Mouse (Mus musculus) forebrain, embryonic 12.5 days (tissue): ENCODE data around the gene Nckap1l. TPM values are rescaled to one million over a fixed set of nuclear protein-coding genes. Genes with fewer than 3 reads are reported as not detected.

Experiments used
- ATAC-seq: fragments of 200-750 bp; cut with Nextera tagmentation; 2 replicates; pipeline ENCODE4 v1.8.0; 2017; ENCODE audit warnings: moderate TSS enrichment; ENCODE audit not compliant: low FRiP score
- H3K27ac ChIP-seq: fragments of 300-500 bp; sonication (generic); 2 replicates; pipeline ENCODE4 v1.5.1; 2016; ENCODE audit warnings: mild to moderate bottlenecking
- H3K27me3 ChIP-seq: fragments of 300-500 bp; sonication (generic); 2 replicates; pipeline ENCODE4 v1.6.1; 2016; ENCODE audit warnings: mild to moderate bottlenecking
- H3K36me3 ChIP-seq: fragments of 300-500 bp; sonication (generic); replicated peaks from 2 replicates; pipeline ENCODE4 v1.6.1; 2016; ENCODE audit warnings: mild to moderate bottlenecking
- H3K4me1 ChIP-seq: fragments of 300-500 bp; sonication (generic); 2 replicates; pipeline ENCODE4 v1.6.1; 2016
- H3K4me2 ChIP-seq: fragments of 300-500 bp; sonication (generic); 2 replicates; pipeline ENCODE4 v1.6.1; 2016; ENCODE audit warnings: mild to moderate bottlenecking, moderate library complexity
- H3K4me3 ChIP-seq: fragments of 300-500 bp; sonication (generic); replicated peaks from 2 replicates; pipeline ENCODE4 v1.5.1; 2016; ENCODE audit warnings: mild to moderate bottlenecking
- H3K9ac ChIP-seq: fragments of 300-500 bp; sonication (generic); 2 replicates; pipeline ENCODE4 v1.6.1; 2016; ENCODE audit warnings: mild to moderate bottlenecking
- H3K9me3 ChIP-seq: fragments of 300-500 bp; sonication (generic); 2 replicates; pipeline ENCODE4 v1.6.1; 2016
- WGBS: fragments of 180-500 bp; shearing (Covaris S2); methylation state at CpG from one replicate; pipeline ENCODE4 v1.1.7; 2016; 5-methylcytosine and 5-hydroxymethylcytosine counted together
- polyA plus RNA-seq: library from polyadenylated mRNA; unstranded; fragments of >200 nt; fragmentation: Nextera tagmentation; extraction: Ambion mirVana; gene quantifications from 2 replicates; pipeline ENCODE4 v1.2.1, GENCODE M21; 2016

Nckap1l gene
- polyA plus RNA-seq, 1 experiment from 2014 or later: 1.6 TPM

DNA sequence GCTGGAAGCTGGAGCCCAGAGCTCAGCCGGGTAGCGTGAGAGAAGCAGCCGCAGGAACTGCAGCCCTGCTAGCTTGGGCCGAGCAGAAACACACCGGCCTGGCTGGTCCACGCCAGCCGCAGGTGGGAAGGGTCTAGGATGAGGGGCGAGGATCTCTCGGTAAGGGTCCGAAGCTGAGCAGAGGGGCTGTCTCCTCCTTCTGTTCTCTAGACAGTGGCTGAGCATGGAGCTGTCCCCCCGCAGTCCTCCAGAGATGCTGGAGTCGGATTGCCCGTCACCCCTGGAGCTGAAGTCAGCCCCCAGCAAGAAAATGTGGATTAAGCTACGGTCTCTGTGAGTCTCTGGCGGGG, 49.6 kb downstream of the Nckap1l start:
- Histone ChIP-seq H3K4me1 (peaks cover 39% of the 10 kb centered on the region), H3K9me3 (no peaks in the 10 kb centered on the region), H3K27ac (peak overlapping the region; percentile 53), H3K4me3 (peak overlapping the region; percentile 68), H3K9ac (peak overlapping the region; percentile 82), H3K4me2 (peak overlapping the region; percentile 89), H3K27me3 (peaks cover 24% of the 10 kb centered on the region), H3K36me3 (no peaks in the 10 kb centered on the region)
- WGBS: under 1% methylated on average over 15 of the region's 15 CpGs
- ATAC-seq: peak; percentile 80

DNA sequence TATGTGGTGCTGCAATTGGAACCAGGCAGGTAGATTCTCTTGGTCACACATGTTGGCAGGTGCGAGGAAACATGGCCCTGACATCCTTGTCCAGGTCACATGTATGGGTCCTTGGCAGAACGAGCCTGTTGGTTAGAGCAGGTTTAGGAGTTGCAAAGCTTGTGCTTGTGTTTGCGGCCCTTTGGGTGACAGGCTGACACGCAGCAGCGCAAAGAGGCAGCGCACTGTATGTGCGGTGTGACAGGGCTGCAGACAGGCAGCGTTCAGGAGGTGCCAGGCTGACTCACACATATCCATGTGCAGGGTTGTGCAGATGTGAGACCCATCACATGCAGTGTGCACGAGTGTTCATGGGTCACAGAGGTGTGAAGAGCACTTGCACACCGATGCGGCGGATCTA, 50.1 kb downstream of the Nckap1l start:
- Histone ChIP-seq H3K4me3 (peak overlapping the region; percentile 68), H3K27me3 (peaks cover 24% of the 10 kb centered on the region), H3K4me2 (peak overlapping the region; percentile 89), H3K9ac (peak overlapping the region; percentile 82), H3K27ac (no peak overlapping the region), H3K36me3 (no peaks in the 10 kb centered on the region), H3K4me1 (peaks cover 40% of the 10 kb centered on the region), H3K9me3 (no peaks in the 10 kb centered on the region)
- 47% methylated on average over 12 of the region's 12 CpGs for WGBS
- ATAC-seq: peak; percentile 53

DNA sequence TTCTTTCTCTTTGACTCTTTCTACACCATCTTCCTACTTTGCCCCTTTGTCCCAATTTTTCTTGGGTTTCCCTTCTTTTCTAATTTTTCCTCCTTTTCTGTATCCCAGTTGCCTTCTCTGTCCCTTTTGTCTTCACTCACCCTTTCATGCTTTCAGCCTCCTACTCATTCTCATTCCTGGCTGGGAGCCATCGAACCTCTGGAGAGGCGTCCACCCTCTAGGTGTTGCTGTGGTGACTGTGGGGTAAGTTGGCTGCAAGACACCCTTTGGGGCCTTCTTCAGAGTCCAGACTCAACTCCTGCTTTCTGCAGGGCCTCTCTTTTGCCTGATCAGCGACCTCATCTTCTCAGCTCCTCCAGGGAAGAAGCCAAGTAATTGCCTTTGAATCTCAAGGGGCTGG, 55.7 kb downstream of the Nckap1l start:
- no peaks in the 10 kb centered on the region for H3K9me3 ChIP-seq
- no peak overlapping the region for H3K4me2 ChIP-seq
- WGBS: 52% methylated on average over 3 of the region's 3 CpGs
- H3K9ac ChIP-seq: no peak overlapping the region
- peaks cover 42% of the 10 kb centered on the region for H3K4me1 ChIP-seq
- no peak for ATAC-seq
- H3K27me3 ChIP-seq: peaks cover 4% of the 10 kb centered on the region; the same call in 1 of the 2 replicates
- no peak overlapping the region for H3K27ac ChIP-seq
- H3K4me3 ChIP-seq: no peak overlapping the region
- no peaks in the 10 kb centered on the region for H3K36me3 ChIP-seq

DNA sequence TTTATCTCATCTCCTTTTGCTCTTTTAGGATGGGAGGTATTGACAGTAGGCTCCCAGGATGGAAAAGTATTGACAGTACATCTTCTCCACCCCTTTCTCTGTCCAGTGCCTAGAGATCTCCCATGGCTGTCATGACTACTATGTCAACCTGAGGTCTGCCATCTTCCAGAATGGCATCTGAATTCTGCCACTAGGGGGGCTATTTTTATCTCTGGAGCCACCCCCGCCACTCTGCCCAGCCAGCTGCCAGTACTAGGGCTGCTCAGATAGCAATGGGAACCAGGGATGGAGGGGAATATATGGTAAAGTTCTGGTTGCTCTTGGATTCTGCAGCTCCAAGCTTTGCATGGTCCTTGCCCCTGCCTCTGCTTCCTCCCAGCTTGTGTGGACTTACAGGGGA, 58.1 kb downstream of the Nckap1l start:
- Histone ChIP-seq H3K27me3 (no peaks in the 10 kb centered on the region), H3K36me3 (no peaks in the 10 kb centered on the region), H3K9me3 (no peaks in the 10 kb centered on the region), H3K9ac (no peak overlapping the region), H3K4me1 (peaks cover 53% of the 10 kb centered on the region), H3K27ac (no peak overlapping the region), H3K4me2 (no peak overlapping the region), H3K4me3 (no peak overlapping the region)
- no peak for ATAC-seq
- WGBS: 67% methylated on average over 1 of the region's 1 CpGs

DNA sequence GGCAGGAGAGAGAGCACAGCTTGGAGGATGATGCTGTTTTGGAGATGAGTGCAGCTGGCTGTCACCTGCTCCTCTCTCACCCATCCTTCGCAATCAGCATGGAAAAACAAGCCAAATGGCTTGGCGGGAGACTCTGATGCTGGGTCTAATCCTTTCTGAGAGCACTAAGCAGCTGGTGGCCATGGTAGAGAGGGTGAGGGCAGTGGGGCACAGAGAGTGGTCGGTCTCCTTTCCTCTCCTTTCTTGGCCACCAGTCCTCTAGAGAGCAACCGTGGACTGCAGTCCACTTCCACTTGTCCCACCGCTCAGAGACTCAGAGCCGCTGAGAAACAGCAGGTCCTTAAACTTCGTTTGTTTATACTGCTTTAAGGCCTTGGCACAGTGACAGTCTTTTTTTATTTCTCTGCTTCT, 60.0 kb downstream of the Nckap1l start:
- Histone ChIP-seq H3K9ac (peak overlapping the region; percentile 29; the same call in 1 of the 2 replicates), H3K9me3 (no peaks in the 10 kb centered on the region), H3K4me1 (peaks cover 60% of the 10 kb centered on the region), H3K36me3 (no peaks in the 10 kb centered on the region), H3K27ac (peak overlapping the region; percentile 79), H3K4me2 (peak overlapping the region; percentile 51), H3K27me3 (no peaks in the 10 kb centered on the region), H3K4me3 (peak overlapping the region; percentile 28; the same call in 1 of the 2 replicates)
- ATAC-seq: peak; percentile 34
- WGBS: 4% methylated on average over 7 of the region's 7 CpGs

DNA sequence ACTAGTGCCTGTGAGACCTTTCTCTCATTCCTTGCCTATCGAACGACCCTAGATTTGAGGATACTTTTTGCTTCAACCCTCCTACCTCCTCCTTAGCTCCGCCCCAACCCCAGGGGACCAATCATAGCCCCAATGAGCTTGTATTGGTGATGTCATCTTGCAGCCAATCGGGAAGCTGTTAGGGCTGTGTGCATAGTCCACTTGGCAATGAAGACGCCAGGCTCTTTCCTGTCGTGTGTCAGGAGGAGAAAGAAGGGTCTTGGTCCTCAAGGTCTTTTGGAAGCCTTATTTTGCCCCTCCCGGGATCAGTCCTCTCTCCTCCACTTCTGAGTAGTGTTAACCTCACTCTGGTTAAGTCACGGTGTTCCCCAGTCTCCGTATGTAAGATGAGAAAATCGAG, 60.5 kb downstream of the Nckap1l start:
- Histone ChIP-seq H3K27me3 (no peaks in the 10 kb centered on the region), H3K27ac (peak overlapping the region; percentile 79), H3K9me3 (no peaks in the 10 kb centered on the region), H3K9ac (peak overlapping the region; percentile 45; the same call in 1 of the 2 replicates), H3K4me3 (peak overlapping the region; percentile 28), H3K4me1 (peaks cover 63% of the 10 kb centered on the region), H3K4me2 (peak overlapping the region; percentile 51), H3K36me3 (no peaks in the 10 kb centered on the region)
- 2% methylated on average over 10 of the region's 10 CpGs for WGBS
- peak; percentile 92 for ATAC-seq

DNA sequence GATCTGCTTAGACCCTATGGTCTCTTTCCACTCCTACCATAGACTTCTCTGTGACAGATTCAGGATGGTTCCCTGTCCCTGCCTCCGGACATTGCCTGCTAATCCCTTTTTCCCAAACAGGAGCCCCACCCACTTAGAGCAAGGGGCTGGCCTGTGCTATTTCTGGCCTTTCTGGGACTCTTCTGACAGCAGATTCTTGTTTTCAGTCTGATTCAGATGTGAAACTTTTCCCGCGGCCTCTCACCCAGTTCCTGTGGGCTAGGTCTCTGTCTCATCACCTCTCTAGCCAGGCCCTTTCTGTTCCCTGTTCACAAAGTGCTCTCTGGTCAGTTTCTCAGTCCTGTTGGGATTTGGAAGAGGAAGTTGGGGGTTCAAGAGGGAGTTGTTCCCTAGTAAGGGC, 61.3 kb downstream of the Nckap1l start:
- H3K4me3 ChIP-seq: peak overlapping the region; percentile 17; the same call in 1 of the 2 replicates
- peak overlapping the region; percentile 45 for H3K9ac ChIP-seq
- no peaks in the 10 kb centered on the region for H3K36me3 ChIP-seq
- H3K4me2 ChIP-seq: peak overlapping the region; percentile 51
- H3K27ac ChIP-seq: peak overlapping the region; percentile 68
- H3K9me3 ChIP-seq: no peaks in the 10 kb centered on the region
- ATAC-seq: no peak
- H3K4me1 ChIP-seq: peaks cover 63% of the 10 kb centered on the region
- H3K27me3 ChIP-seq: no peaks in the 10 kb centered on the region
- 35% methylated on average over 3 of the region's 3 CpGs for WGBS

DNA sequence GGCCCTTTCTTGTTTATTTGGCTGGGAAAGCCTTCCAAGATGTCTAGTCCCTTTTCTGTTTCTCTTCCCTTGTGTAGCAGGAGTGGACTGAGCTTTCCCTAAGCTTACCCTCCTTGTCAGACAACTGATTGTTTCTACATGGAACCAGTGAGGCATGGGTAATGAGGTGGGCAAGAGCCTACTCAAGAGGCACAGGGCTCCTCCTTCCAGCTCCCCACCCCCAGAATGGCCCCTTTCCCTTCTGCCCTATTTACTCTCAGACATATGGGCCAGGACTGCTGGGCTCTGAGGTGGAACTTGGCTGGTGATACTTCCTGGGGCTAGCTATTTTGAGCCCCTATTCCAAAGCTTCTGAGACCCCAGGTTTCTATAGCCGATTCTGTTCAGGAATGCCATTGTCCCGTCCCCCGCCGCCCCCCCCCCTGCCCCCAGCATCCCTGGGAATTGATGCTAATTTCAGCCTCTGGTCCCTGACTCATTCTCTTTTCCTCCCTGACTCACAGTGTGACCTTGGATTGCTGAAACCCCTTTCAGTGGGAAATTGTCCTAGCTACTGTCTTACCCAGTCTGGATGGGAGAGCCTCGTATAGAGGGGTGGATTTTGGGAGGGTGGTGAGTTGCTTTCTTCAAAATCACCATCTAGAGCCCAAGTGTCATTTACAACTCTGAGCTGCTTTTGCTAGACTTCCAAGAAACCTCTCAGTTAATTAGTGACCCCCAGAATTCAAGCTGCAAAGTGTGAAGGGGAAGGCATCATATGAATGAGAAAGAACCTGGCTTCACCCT, 65.2 kb downstream of the Nckap1l start:
- peak overlapping the region; percentile 96 for H3K27ac ChIP-seq
- H3K9ac ChIP-seq: no peak overlapping the region
- ATAC-seq: peak; percentile 87
- no peak overlapping the region for H3K4me3 ChIP-seq
- peaks cover 14% of the 10 kb centered on the region for H3K36me3 ChIP-seq
- H3K4me2 ChIP-seq: peak overlapping the region; percentile 29
- WGBS: 2% methylated on average over 5 of the region's 5 CpGs
- no peaks in the 10 kb centered on the region for H3K9me3 ChIP-seq
- H3K4me1 ChIP-seq: peaks cover 76% of the 10 kb centered on the region
- H3K27me3 ChIP-seq: no peaks in the 10 kb centered on the region

DNA sequence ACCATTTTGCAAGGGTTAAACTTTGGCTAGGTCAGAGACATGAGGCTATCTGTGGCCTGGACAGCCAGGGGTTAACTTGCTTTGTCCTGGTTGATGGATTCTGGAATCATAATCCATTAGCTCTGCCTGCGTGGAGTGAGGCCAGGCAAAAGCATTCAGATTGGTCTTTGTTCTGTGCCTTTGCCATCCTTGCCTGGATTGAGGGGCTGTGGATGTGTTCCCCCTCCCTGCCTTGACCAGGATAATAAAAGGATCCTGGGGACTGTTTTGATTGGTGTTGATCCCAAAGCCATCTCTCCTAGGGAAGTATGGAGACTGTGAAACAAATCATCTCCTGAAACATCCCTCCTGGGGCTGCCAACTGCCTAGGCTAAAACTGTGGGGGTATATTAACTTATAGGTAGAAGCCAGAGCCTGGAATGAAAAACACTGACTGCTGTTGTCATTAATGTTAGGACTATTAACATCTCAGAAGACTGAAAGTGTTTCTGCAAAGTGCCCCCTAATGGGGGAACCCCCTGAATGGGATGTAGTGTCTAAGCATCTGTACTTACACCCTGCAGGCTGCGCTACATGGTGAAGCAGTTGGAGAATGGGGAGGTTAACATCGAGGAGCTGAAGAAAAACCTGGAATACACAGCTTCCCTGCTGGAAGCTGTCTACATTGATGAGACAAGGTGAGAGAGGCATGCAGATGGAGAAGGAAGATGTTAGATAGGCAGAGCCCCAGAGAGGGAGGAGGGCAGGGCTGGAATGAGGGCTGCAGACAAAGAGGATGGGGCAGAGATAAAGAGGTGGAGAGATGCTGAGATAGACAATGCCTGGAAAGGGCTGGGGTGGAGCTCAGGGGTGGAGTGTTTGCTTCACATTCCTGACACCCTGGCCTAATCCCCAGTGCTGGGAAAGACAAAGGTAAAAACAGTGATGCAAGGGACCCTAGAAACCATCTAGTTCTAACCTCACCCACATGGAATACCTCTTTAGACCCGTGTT, 66.1 kb downstream of the Nckap1l start:
- H3K4me2 ChIP-seq: peak overlapping the region; percentile 29
- H3K27ac ChIP-seq: peak overlapping the region; percentile 96
- no peak overlapping the region for H3K4me3 ChIP-seq
- ATAC-seq: peak; percentile 49
- H3K9ac ChIP-seq: no peak overlapping the region; the same call in 1 of the 2 replicates
- H3K36me3 ChIP-seq: peaks cover 19% of the 10 kb centered on the region
- no peaks in the 10 kb centered on the region for H3K9me3 ChIP-seq
- no peaks in the 10 kb centered on the region for H3K27me3 ChIP-seq
- H3K4me1 ChIP-seq: peaks cover 71% of the 10 kb centered on the region
- 7% methylated on average over 4 of the region's 4 CpGs for WGBS

DNA sequence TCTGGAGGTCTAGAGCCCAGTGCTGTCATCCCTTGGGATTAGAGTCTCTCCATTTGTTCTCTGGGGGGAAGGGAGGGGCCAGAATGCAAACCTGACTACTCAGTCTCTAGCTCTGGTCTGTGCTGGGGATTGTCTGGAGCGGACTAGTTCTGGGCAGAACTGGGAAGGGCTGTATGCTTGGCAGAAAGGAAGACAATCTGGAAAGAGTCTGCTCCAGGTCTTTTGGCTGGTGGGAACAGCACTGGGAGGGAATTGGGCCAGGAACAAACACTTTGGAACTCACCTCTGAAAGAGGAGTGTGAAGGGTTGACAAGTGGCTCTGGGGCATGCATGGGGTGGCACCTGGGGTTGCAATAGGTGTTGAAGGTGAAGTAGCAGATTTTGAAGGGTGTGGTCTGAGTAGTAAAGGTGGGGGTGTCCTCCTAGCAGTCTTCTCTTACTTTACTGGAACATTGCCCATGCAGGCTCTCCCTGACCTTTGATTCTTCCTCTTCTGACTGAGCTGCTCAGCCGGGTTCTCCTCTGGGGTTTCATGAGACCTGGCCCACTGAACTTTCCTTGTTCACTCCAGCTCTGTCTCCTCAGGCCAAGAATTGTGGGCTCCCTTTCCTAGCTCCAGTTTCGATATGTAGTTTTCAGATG, 69.0 kb downstream of the Nckap1l start:
- H3K27me3 ChIP-seq: no peaks in the 10 kb centered on the region
- no peak for ATAC-seq
- peaks cover 45% of the 10 kb centered on the region for H3K4me1 ChIP-seq
- H3K36me3 ChIP-seq: peaks cover 45% of the 10 kb centered on the region
- H3K27ac ChIP-seq: peak overlapping the region; percentile 6; the same call in 1 of the 2 replicates
- no peak overlapping the region for H3K9ac ChIP-seq
- H3K4me3 ChIP-seq: no peak overlapping the region
- WGBS: 73% methylated on average over 3 of the region's 3 CpGs
- no peak overlapping the region for H3K4me2 ChIP-seq
- H3K9me3 ChIP-seq: no peaks in the 10 kb centered on the region

DNA sequence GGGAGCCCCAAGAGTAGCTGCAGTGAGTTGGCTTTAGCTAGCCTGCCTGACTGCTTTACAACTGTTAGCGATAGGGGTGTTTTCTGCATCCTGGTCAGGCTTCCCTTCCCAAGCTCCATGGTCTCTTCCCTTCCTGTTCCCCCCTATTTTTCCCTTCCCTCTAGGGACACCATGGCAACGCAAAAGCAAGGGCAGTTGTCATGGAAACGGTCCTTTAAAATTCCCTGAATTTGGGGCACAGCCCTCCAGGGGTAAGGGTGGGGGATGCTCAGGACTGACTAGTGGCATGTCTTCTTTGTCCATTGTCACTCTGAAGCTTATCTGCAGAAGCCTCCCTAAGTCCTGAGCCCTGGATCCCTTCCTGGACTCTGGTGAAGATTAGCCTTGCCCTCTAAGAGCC, 69.6 kb downstream of the Nckap1l start:
- Histone ChIP-seq H3K4me2 (no peak overlapping the region), H3K9me3 (no peaks in the 10 kb centered on the region), H3K36me3 (peaks cover 51% of the 10 kb centered on the region), H3K27me3 (no peaks in the 10 kb centered on the region), H3K4me3 (no peak overlapping the region), H3K9ac (no peak overlapping the region), H3K4me1 (peaks cover 40% of the 10 kb centered on the region), H3K27ac (peak overlapping the region; percentile 31; the same call in 1 of the 2 replicates)
- no peak for ATAC-seq
- 33% methylated on average over 3 of the region's 3 CpGs for WGBS

DNA sequence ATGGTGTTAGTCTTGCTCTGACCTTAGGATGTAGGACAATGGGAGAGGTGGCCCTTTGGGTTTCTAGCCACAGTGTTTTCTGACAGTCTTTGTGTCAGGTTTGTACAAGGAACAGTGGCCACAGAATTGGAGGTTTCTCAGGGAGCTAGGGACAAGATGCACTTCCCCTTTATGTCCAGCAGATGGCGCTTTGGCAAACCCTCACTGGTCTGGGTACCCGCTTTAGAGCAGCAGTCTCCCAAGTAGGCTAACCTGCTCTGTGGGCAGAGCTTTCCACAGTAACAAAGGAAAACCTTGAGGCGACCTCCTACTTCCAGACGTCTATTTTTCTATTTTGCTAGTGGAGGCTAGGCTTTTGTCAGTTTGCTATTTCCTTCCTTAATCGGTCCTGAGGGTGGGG, 76.8 kb downstream of the Nckap1l start:
- H3K27ac ChIP-seq: peak overlapping the region; percentile 31; the same call in 1 of the 2 replicates
- peaks cover 5% of the 10 kb centered on the region; the same call in 1 of the 2 replicates for H3K27me3 ChIP-seq
- H3K36me3 ChIP-seq: peaks cover 37% of the 10 kb centered on the region
- peak; percentile 88 for ATAC-seq
- H3K4me2 ChIP-seq: no peak overlapping the region
- no peak overlapping the region for H3K4me3 ChIP-seq
- no peaks in the 10 kb centered on the region for H3K9me3 ChIP-seq
- WGBS: 2% methylated on average over 5 of the region's 5 CpGs
- H3K9ac ChIP-seq: no peak overlapping the region
- H3K4me1 ChIP-seq: peaks cover 20% of the 10 kb centered on the region
